Mouse (Mus musculus) stomach, embryonic 15.5 days (tissue): Measurements from ENCODE around the gene Nucks1. TPM values are rescaled to one million over a fixed set of nuclear protein-coding genes. Genes with fewer than 3 reads are reported as not detected.

Experiments used
- ATAC-seq: fragments of 200-750 bp; cut with Nextera tagmentation; 2 replicates; pipeline ENCODE4 v1.8.0; 2017; ENCODE audit warnings: low read depth, moderate number of reproducible peaks, moderate TSS enrichment; ENCODE audit not compliant: insufficient read depth, low FRiP score
- H3K27ac ChIP-seq: fragments of 300-500 bp; sonication (generic); 2 replicates; pipeline ENCODE4 v1.5.1; 2015; ENCODE audit warnings: mild to moderate bottlenecking, inconsistent platforms
- H3K27me3 ChIP-seq: fragments of 300-500 bp; sonication (generic); replicated peaks from 2 replicates; pipeline ENCODE4 v1.6.1; 2015; ENCODE audit warnings: inconsistent platforms
- H3K36me3 ChIP-seq: fragments of 300-500 bp; sonication (generic); 2 replicates; pipeline ENCODE4 v1.6.1; 2015; ENCODE audit warnings: inconsistent platforms
- H3K4me1 ChIP-seq: fragments of 300-500 bp; sonication (generic); 2 replicates; pipeline ENCODE4 v1.6.1; 2015; ENCODE audit warnings: inconsistent platforms
- H3K4me2 ChIP-seq: fragments of 300-500 bp; sonication (generic); 2 replicates; pipeline ENCODE4 v1.6.1; 2015; ENCODE audit warnings: mild to moderate bottlenecking, inconsistent platforms
- H3K4me3 ChIP-seq: fragments of 300-500 bp; sonication (generic); replicated peaks from 2 replicates; pipeline ENCODE4 v1.5.1; 2015; ENCODE audit warnings: inconsistent platforms
- H3K9ac ChIP-seq: fragments of 300-500 bp; sonication (generic); 2 replicates; pipeline ENCODE4 v1.6.1; 2015; ENCODE audit warnings: inconsistent platforms
- H3K9me3 ChIP-seq: fragments of 300-500 bp; sonication (generic); 2 replicates; pipeline ENCODE4 v1.6.1; 2016; ENCODE audit warnings: inconsistent platforms
- WGBS: fragments of 180-500 bp; shearing (Covaris S2); methylation state at CpG from one replicate; pipeline ENCODE4 v1.1.7; 2015; 5-methylcytosine and 5-hydroxymethylcytosine counted together
- polyA plus RNA-seq: library from polyadenylated mRNA; unstranded; fragments of >200 nt; fragmentation: Nextera tagmentation; extraction: Ambion mirVana; gene quantifications from 2 replicates; pipeline ENCODE4 v1.2.1, GENCODE M21; 2015

The Nucks1 gene
- polyA plus RNA-seq, 1 experiment from 2014 or later, result 71.6 TPM

DNA sequence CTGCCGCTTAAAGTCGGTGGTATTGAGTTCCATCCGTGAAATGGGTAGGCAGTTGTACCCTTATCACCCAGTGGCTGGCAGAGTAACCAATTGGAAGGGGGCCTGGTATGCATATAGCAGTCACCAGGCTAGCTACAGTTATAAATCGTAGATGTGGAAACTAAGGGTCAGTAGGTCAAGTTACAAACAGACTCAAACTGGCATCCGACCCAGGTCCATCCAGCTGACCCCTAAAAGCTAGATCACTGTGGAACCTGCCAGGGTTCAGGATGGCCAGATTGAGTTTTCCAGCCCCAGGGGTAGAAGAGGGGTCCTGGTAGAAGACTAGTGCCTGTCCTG is 60.0 kb downstream of the Nucks1 start:
- ATAC-seq, result no peak
- H3K27ac ChIP-seq, result no peak overlapping the region
- H3K27me3 ChIP-seq, result no peaks in the 10 kb centered on the region
- no peak overlapping the region; the same call in 1 of the 2 replicates for H3K4me2 ChIP-seq
- no peak overlapping the region for H3K4me3 ChIP-seq
- no peak overlapping the region for H3K9ac ChIP-seq
- H3K9me3 ChIP-seq, result no peaks in the 10 kb centered on the region
- H3K36me3 ChIP-seq, result no peaks in the 10 kb centered on the region
- 51% methylated on average over 5 of the region's 5 CpGs for WGBS
- H3K4me1 ChIP-seq, result peaks cover 13% of the 10 kb centered on the region

DNA sequence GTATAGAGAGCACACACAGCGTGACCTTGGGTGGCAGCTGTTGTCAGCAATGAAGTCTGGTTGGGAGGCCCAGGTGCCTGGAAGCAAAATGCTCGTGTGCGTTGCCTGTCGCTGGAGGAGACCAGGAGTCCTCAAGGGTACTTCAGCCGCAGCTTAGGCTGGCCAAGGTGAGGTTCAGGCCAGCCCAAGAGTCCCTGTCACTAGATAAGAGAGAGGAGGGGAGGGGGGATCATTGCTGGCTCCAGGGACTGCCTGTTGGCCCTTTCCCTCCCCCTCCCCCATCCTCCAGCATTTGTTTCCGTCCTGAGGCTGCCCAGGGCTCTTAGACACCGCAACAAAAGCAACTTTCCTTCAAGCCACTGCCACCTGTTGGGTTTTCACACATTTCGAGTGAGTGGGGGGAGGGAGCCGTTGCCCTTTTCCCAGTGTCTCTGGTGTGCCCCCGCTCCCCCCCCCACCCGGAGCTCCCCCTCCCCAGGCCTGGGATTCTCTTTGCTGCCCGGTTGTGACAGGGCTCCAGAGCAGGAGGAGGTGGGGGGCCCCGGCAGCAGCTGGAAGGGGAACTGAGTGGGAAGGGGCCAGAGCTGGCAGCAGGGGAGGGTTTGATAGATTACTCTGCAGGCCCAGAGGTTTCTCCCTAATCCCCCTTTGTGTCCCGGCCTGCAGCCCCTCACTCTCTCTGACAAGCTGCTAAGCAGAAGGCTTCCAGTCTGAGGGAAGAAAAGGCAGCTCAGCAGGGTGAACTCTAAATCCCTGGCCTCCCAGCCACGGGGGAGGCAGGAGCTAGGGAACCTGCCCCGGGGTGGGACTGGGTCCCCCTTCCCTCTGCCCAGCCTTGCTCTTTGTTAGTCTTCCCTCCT is 60.6 kb downstream of the Nucks1 start:
- Histone ChIP-seq H3K9me3 (no peaks in the 10 kb centered on the region), H3K9ac (no peak overlapping the region), H3K4me1 (peaks cover 13% of the 10 kb centered on the region), H3K27ac (no peak overlapping the region), H3K27me3 (no peaks in the 10 kb centered on the region), H3K4me2 (no peak overlapping the region; the same call in 1 of the 2 replicates), H3K4me3 (no peak overlapping the region), H3K36me3 (no peaks in the 10 kb centered on the region)
- ATAC-seq, result no peak
- 18% methylated on average over 16 of the region's 16 CpGs for WGBS

DNA sequence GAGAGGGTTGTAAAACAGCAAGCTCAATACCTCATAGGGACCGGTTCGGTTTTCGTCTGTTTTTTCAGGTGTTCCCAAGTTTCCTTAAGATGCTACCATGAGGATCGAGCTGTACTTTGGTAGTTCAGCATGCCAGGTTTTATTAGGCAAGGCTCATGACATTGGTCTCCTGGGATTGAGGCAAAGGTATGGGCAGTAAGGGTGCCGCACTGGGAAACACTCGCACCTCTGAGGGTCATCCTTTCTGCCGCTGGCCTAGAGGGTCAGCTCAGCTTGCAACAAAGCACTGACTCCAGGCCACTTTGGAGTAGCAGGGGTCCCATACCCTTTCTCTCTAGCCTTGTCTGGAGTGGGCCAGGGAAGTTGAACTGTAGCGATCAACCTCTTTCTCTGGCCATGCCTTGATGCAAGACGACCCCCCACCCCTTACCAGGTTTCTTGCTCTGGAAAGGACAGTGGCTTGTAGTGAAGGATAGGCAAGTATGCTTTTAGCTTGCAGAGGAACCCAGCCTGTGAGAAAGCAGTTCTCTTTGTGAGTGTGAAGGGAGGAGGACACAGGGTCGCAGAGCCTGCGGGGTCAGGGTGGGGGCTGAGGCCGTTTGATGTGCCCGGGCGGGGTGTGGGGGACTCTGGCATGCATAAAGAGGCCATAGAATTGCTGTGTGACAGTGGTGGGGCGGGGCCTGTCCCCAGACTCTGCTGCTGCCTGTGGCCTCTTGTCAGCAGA is 61.6 kb downstream of the Nucks1 start:
- 38% methylated on average over 15 of the region's 15 CpGs for WGBS
- H3K4me3 ChIP-seq, result no peak overlapping the region
- H3K4me2 ChIP-seq, result no peak overlapping the region
- 0 out of 2 replicates have a peak, but pooled peaks have one; percentile 23 for ATAC-seq
- no peaks in the 10 kb centered on the region for H3K27me3 ChIP-seq
- no peak overlapping the region for H3K27ac ChIP-seq
- no peaks in the 10 kb centered on the region for H3K9me3 ChIP-seq
- no peak overlapping the region for H3K9ac ChIP-seq
- H3K4me1 ChIP-seq, result peaks cover 13% of the 10 kb centered on the region
- H3K36me3 ChIP-seq, result no peaks in the 10 kb centered on the region

DNA sequence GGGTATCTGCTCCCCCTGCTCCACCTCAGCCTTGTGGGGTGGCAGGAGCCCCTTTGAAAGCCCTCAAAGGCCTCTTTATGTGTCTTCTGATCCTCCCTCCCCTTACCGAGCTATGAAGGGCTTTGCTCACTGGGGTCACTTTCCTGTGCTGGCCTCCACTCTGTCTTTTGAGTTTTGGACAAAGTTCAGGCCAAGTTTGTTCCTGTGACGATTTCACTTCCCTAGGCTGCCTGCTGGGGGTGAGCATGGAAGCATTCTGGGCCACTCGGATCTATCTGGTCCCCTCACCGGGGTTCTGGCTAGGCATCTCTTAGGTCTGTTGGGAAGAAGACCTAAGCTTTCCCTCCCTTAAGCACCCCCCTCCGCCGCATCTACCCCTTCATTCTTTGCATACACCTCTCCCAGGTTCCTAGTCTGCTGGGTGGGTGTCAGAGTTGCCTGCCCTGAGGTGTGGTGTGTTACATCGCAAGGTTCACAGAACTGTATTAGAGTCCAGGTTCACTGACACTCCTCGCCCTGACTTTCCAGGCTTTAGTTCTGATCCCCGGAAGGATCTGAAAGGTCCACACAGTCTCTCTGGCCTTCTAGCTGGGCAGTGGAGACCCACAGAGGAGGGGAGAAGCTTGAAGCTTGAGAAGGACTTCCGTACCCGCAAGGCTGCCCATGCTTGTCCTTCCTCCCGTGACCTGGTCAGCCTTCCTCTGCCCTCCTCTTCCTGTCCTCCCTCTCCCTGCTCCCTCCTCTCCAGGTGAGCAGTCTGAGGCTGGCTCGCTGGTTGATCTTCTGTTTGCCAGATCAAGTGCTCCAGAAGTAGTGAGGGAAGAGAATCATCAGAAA is 62.4 kb downstream of the Nucks1 start:
- no peaks in the 10 kb centered on the region for H3K36me3 ChIP-seq
- no peak overlapping the region for H3K4me3 ChIP-seq
- WGBS, result 46% methylated on average over 13 of the region's 13 CpGs
- ATAC-seq, result no peak
- peaks cover 13% of the 10 kb centered on the region for H3K4me1 ChIP-seq
- no peaks in the 10 kb centered on the region for H3K27me3 ChIP-seq
- no peak overlapping the region for H3K9ac ChIP-seq
- no peaks in the 10 kb centered on the region for H3K9me3 ChIP-seq
- 0 out of 2 replicates have a peak overlapping the region, but pooled peaks have one; percentile 36 for H3K27ac ChIP-seq
- H3K4me2 ChIP-seq, result no peak overlapping the region

DNA sequence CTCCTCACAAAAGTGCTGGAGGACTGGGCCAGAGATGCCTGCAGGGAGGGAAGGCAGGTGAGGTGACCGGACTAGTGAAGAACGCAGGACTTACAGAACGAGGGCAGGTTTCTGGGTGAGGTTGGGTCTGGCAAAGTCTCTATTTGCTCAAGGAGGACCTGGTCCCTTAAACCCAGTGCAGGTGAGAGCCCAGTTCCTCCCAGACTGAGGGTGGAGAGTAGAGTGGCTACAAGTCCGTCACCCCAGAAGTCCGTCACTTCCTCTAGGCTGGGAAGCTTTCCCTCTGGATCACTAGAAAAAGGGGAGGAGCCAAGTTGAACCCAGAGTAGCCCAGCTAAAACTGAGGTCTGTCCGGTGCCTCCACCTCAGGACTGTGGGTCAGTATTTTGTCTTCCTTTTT is 63.7 kb downstream of the Nucks1 start:
- Histone ChIP-seq H3K4me3 (no peak overlapping the region), H3K4me2 (no peak overlapping the region), H3K4me1 (peaks cover 13% of the 10 kb centered on the region), H3K36me3 (no peaks in the 10 kb centered on the region), H3K27me3 (no peaks in the 10 kb centered on the region), H3K9ac (no peak overlapping the region), H3K27ac (0 out of 2 replicates have a peak overlapping the region, but pooled peaks have one; percentile 57), H3K9me3 (no peaks in the 10 kb centered on the region)
- WGBS, result 60% methylated on average over 6 of the region's 6 CpGs
- ATAC-seq, result peak; percentile 29

DNA sequence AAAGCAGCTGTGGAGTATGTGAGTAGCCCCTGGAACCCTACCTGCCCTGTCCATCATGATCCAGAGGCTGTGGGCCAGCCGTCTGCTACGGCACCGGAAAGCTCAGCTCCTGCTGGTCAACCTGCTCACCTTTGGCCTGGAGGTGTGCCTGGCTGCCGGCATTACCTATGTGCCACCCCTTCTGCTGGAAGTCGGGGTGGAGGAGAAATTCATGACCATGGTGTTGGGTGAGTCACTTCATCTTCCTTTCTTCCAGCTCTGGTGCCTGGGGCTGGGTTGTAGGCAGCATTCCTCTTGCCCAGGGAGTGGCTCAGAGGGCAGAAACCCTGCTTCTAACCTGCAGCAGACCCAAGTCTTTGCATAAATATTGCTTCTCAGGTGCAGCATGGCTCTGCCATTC is 66.6 kb downstream of the Nucks1 start:
- Histone ChIP-seq H3K27ac (peak overlapping the region; percentile 57; the same call in 1 of the 2 replicates), H3K27me3 (no peaks in the 10 kb centered on the region), H3K4me3 (no peak overlapping the region), H3K9me3 (no peaks in the 10 kb centered on the region), H3K4me1 (no peaks in the 10 kb centered on the region), H3K4me2 (no peak overlapping the region; the same call in 1 of the 2 replicates), H3K36me3 (no peaks in the 10 kb centered on the region), H3K9ac (no peak overlapping the region)
- WGBS, result 77% methylated on average over 5 of the region's 5 CpGs
- no peak for ATAC-seq

DNA sequence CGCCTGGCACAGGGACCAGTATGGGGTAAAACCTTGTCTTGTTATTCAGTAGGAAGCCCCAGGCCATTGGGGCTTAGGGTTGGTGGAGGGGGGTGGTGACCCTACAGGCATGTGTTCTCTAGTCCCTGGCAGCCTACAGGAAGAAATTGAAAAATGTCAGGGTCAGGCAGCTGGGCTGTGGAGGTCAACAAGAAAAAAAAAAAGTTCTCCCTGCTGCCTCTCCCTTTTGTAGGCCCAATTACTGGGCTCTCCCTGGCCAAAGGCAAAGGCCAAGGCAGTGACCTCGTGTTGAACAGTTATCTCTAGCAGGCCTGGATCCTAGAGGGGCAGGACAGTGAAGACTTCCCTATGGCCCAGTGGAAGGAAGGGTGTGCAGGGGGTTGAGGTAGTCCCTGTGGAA is 70.1 kb downstream of the Nucks1 start:
- H3K36me3 ChIP-seq, result no peaks in the 10 kb centered on the region
- no peak overlapping the region for H3K4me3 ChIP-seq
- H3K4me1 ChIP-seq, result no peaks in the 10 kb centered on the region
- H3K27ac ChIP-seq, result no peak overlapping the region
- no peaks in the 10 kb centered on the region for H3K9me3 ChIP-seq
- no peak overlapping the region for H3K9ac ChIP-seq
- 46% methylated on average over 2 of the region's 2 CpGs for WGBS
- no peak for ATAC-seq
- H3K4me2 ChIP-seq, result no peak overlapping the region
- no peaks in the 10 kb centered on the region for H3K27me3 ChIP-seq

DNA sequence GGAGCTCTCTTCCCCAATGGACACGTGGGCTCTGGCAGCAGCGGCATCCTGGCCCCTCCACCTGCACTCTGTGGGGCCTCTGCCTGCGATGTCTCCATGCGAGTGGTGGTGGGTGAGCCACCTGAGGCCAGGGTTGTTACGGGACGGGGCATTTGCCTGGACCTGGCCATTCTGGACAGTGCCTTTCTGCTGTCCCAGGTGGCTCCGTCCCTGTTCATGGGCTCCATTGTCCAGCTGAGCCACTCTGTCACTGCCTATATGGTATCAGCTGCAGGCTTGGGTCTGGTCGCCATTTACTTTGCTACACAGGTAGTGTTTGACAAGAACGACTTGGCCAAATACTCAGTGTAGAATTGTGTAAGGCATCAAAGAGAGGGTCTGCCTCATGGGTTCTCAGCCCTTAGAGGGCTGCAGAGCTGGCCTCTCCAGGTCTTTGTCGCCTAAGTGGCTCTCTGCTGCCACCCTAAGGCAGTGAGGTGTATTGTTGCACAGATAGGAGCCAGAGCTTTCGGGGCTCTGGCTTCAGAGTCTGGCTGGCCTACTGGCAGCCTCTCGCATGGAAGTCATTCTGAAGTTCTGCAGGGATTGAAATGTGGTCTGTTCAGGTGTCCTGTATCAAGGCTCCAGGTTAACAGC is 71.2 kb downstream of the Nucks1 start:
- H3K27ac ChIP-seq, result no peak overlapping the region
- H3K4me1 ChIP-seq, result no peaks in the 10 kb centered on the region
- 47% methylated on average over 12 of the region's 12 CpGs for whole genome bisulfite sequencing
- no peaks in the 10 kb centered on the region for H3K9me3 ChIP-seq
- H3K9ac ChIP-seq, result no peak overlapping the region
- no peak overlapping the region for H3K4me2 ChIP-seq
- no peaks in the 10 kb centered on the region for H3K27me3 ChIP-seq
- no peak overlapping the region for H3K4me3 ChIP-seq
- no peaks in the 10 kb centered on the region for H3K36me3 ChIP-seq
- ATAC-seq, result peak; percentile 40; the same call in 1 of the 2 replicates

DNA sequence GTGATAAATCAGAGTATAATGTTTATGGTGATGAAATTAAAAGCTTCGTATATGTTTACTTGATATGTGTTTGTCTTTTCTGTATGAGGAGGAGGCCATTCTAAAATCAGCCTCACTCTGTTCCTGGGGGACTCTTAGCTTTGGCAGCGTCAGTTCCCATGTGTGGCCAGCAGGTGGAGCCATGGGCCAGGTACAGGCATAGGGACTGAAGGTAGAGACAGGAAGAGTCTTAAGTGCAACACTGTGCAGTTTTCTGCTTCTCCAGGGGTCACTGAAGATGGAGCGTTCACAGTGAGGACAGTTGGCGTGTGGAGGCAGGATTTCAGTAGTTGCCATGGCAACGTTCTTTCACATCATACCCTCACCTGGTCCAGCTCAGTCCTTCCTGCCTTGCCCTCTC is 72.6 kb downstream of the Nucks1 start:
- no peak overlapping the region for H3K4me2 ChIP-seq
- no peaks in the 10 kb centered on the region for H3K4me1 ChIP-seq
- ATAC-seq, result no peak
- no peaks in the 10 kb centered on the region for H3K27me3 ChIP-seq
- no peak overlapping the region for H3K9ac ChIP-seq
- no peak overlapping the region for H3K4me3 ChIP-seq
- no peaks in the 10 kb centered on the region for H3K36me3 ChIP-seq
- H3K9me3 ChIP-seq, result no peaks in the 10 kb centered on the region
- no peak overlapping the region for H3K27ac ChIP-seq
- 9% methylated on average over 5 of the region's 5 CpGs for WGBS

DNA sequence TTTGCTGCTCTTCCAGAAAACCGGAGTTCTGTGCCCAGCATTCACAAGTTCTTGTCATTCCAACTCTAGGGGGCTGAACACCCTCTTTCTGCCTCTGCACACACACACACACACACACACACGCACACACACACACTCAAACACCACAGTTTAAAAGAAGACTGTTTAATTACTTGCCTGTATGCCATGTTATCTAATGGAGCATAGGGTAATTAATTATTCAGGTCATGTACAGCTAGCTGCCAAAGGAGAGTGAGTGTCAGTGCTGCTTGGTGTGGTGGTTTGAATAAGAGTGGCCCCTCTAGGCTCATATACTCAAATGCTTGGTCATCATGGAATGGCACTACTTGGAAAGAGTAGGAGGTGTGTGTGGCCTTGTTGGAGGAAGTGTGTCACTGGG is 73.5 kb downstream of the Nucks1 start:
- Histone ChIP-seq H3K4me3 (no peak overlapping the region), H3K36me3 (no peaks in the 10 kb centered on the region), H3K4me1 (no peaks in the 10 kb centered on the region), H3K9ac (no peak overlapping the region), H3K27me3 (no peaks in the 10 kb centered on the region), H3K9me3 (no peaks in the 10 kb centered on the region), H3K4me2 (no peak overlapping the region), H3K27ac (no peak overlapping the region)
- 81% methylated on average over 2 of the region's 2 CpGs for WGBS
- no peak for ATAC-seq
